Mouse (Mus musculus) olfactory bulb, adult 2 months (tissue): ENCODE results near the gene Pigo. TPM values are rescaled to one million over a fixed set of nuclear protein-coding genes. Genes with fewer than 3 reads are reported as not detected.
"Not testable (repeated sequence)": the region's sequence is repeated elsewhere in the genome, so short reads cannot be mapped to it uniquely, and the experiment has no call there.

Source experiments
- H3K27ac ChIP-seq: fragments of 200-500 bp; 2 replicates; pipeline ENCODE4 v1.5.1; 2012; ENCODE audit warnings: low read depth, low read length; ENCODE audit not compliant: insufficient read depth
- H3K4me1 ChIP-seq: fragments of 200-500 bp; 2 replicates; pipeline ENCODE4 v1.6.1; 2012; ENCODE audit warnings: low read length; ENCODE audit not compliant: control insufficient read depth, insufficient read depth
- H3K4me3 ChIP-seq: fragments of 200-500 bp; 2 replicates; pipeline ENCODE4 v1.5.1; 2012; ENCODE audit warnings: mild to moderate bottlenecking, low read depth, low read length, moderate library complexity; ENCODE audit not compliant: insufficient read depth
- CTCF ChIP-seq: fragments of 200-500 bp; IDR thresholded peaks from 2 replicates; pipeline ENCODE4 v1.5.1; 2012; ENCODE audit warnings: low read depth, mild to moderate bottlenecking, low read length, moderate library complexity; ENCODE audit not compliant: insufficient read depth
- POLR2A ChIP-seq: fragments of 200-500 bp; IDR thresholded peaks from 2 replicates; pipeline ENCODE4 v1.6.1; 2012; ENCODE audit warnings: mild to moderate bottlenecking, low read depth, low read length, moderate library complexity; ENCODE audit not compliant: insufficient read depth
- WGBS: fragments of 180-500 bp; shearing (Covaris S2); methylation state at CpG from one replicate; pipeline ENCODE4 v1.1.7; 2018; 5-methylcytosine and 5-hydroxymethylcytosine counted together
- polyA plus RNA-seq: library from polyadenylated mRNA; stranded (reverse); fragments of >200 nt; gene quantifications from 2 replicates; pipeline ENCODE4 v1.2.4, GENCODE M21; 2012; ENCODE audit warnings: low replicate concordance; ENCODE audit not compliant: missing spikeins, insufficient read depth, insufficient read length

The Pigo gene
- polyA plus RNA-seq, 1 experiment, result not detected

DNA sequence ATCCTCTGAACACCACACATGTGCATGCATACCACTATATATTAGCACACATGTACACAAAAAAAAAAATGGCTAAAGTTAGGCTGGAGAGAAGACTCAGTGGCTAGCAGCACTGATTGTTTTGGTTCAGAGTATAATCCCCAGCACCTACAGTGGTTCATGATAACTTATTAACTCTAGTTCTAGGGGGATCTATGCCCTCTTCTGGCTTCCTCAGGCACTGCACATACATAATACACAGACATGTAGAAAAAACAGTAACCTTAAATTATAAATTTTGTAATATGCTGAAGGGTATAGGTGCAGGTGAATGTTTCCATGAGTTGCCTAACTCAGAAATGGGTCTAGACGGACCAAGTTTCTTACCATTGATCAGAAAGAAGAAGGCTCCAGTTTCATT, 37.3 kb downstream of the Pigo start:
- WGBS, result 85% methylated on average over 1 of the region's 1 CpGs
- Histone ChIP-seq H3K27ac (no peak overlapping the region), H3K4me1 (no peaks in the 10 kb centered on the region), H3K4me3 (no peak overlapping the region)
- no peak for TF ChIP-seq CTCF
- no peak for TF ChIP-seq POLR2A

DNA sequence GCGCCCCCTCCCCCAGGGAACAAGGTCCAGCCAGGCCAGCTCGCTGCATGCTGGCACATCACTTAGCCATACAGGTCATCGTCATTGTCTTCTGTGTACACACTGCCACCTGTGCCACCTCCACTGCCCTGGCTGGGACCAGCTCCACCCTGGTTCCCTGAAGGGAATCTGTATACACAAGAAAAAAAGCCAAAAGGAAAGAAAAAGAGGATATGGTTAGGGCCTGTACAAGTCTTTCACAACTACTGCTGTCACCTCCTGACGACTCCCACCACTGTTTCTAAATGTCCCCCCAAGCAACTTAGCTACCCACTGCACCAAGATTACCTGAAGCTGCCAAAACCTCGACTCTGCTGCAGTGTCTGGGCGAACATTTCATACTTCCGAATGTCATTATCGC, 45.2 kb downstream of the Pigo start:
- WGBS, result 88% methylated on average over 8 of the region's 8 CpGs
- H3K27ac ChIP-seq, H3K4me3 ChIP-seq, H3K4me1 ChIP-seq: not testable (repeated sequence)

DNA sequence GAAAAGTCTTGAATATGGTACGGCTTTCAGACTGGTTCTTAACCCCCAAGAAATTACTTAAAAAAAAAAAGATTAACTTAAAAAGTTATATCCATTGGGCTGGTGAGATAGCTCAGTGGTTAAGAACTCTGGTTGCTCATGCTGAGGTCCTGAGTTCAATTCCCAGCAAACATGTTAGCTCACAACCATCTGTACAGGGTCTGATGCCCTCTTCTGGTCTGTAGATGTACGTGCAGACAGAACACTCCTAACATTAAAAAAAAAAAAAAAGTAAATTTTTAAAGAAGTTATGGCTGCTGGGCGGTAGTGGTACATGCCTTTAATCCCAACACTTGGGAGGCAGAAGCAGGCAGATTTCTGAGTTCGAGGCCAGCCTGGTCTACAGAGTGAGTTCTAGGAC, 47.6 kb downstream of the Pigo start:
- WGBS, result 91% methylated on average over 4 of the region's 4 CpGs
- Histone ChIP-seq H3K4me1 (no peaks in the 10 kb centered on the region), H3K4me3 (no peak overlapping the region), H3K27ac (no peak overlapping the region)
- TF ChIP-seq POLR2A (no peak), CTCF (no peak)

DNA sequence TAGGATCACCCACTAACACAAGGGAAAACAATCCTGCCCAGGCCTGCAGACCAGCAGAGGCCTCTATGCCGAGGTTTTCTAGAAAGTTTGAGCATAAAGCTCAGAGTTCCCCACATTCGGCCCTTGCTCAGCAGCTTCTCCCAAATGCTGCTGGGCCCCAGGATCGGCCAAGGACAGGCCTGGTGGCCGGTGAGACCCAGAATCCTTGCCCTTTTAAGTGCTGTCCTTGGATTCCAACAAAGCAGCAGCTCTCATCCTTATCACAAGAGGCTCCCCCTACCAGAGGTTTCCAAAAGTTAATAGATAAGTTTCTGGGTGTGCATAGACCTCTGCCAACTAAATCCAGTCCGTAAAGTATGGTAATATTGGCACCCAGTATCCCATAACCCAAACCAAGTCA, 51.8 kb downstream of the Pigo start:
- Histone ChIP-seq H3K27ac (no peak overlapping the region), H3K4me3 (no peak overlapping the region), H3K4me1 (no peaks in the 10 kb centered on the region)
- no peak for TF ChIP-seq POLR2A
- no peak for TF ChIP-seq CTCF
- 80% methylated on average over 5 of the region's 5 CpGs for WGBS

DNA sequence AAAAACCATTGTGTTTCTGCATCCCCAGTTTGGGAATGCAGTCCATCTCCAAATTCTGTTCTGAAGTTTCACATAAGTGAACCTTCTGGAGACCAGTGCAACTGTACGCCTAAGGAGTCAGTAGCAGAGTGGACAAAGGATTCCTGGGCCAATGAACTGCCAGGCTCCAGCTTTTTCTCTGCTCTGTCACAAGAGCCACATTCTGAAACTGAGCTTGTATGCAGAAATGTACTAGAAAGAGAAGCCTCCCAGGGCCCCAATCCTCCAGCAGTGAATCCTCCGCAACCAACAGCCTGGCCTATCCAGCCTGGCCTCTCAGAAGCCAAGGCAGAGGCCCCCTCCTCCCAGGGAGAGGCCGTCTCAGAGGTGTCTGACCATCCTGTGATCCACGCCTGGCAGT, 52.7 kb downstream of the Pigo start:
- TF ChIP-seq CTCF, result no peak
- TF ChIP-seq POLR2A, result no peak
- H3K4me1 ChIP-seq, result no peaks in the 10 kb centered on the region
- no peak overlapping the region for H3K4me3 ChIP-seq
- WGBS, result 84% methylated on average over 4 of the region's 4 CpGs
- no peak overlapping the region for H3K27ac ChIP-seq

DNA sequence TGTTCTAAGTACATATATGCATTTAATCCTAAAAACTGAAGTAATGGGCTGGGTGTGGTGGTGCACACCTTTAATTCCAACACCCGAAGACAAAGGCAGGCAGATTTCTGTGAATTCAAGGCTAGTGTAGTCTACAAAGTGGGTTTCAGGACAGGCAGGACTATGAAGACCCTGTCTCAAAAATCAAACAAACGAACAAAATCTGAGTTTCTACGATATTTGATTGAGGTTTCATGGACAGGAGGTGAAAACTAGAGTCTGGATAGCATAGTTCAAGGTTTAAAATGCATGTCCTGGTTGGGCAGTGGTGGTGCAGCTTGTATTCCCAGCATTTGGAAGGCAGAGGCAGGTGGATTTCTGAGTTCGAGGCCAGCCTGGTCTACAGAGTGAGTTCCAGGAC, 56.3 kb downstream of the Pigo start, which contains the start of gene 1700022I11Rik:
Gene 1700022I11Rik, plus strand, starts transcription at position 301 of the 400 bp plus-strand sequence.
- H3K4me1 ChIP-seq, result peaks cover 2% of the 10 kb centered on the region
- WGBS, result 93% methylated on average over 4 of the region's 4 CpGs
- no peak within 1 kb of the TSS for H3K27ac ChIP-seq
- H3K4me3 ChIP-seq, result no peak within 1 kb of the TSS
- TF ChIP-seq POLR2A (no peak), CTCF (no peak)

Other genes starting within 250 kb of the Pigo start
- gene Fam205a1, start 171.9 kb downstream of the Pigo start, polyA plus RNA-seq, result not detected in 2 replicates
- gene Gm12394, start 169.0 kb downstream of the Pigo start, polyA plus RNA-seq, result not detected in 2 replicates
- gene Fam205c, start 151.6 kb downstream of the Pigo start, polyA plus RNA-seq, result not detected in 2 replicates
- not detected in 2 replicates for gene Phf24, start 109.2 kb downstream of the Pigo start, polyA plus RNA-seq
- gene Dnajb5, start 76.0 kb downstream of the Pigo start, polyA plus RNA-seq, result 176 TPM in 1 of 2 replicates, not detected in the other
- not detected in 2 replicates for gene 1700022I11Rik, start 56.2 kb downstream of the Pigo start, polyA plus RNA-seq
- 261 and 1,669 TPM in 2 replicates for gene Vcp, start 25.3 kb downstream of the Pigo start, polyA plus RNA-seq
- not detected in 2 replicates for gene Fancg, start 15.3 kb downstream of the Pigo start, polyA plus RNA-seq
- not detected in 2 replicates for gene Stoml2, start 5.9 kb upstream of the Pigo start, polyA plus RNA-seq
- not detected in 2 replicates for gene Fam214b, start 20.4 kb upstream of the Pigo start, polyA plus RNA-seq
- not detected in 2 replicates for gene Unc13b, start 33.1 kb upstream of the Pigo start, polyA plus RNA-seq
- not detected in 2 replicates for gene Atp8b5, start 241.3 kb upstream of the Pigo start, polyA plus RNA-seq